Mouse (Mus musculus) cortical plate, adult 2 months (tissue): ENCODE measurements around the gene Fgf15. TPM values are rescaled to one million over a fixed set of nuclear protein-coding genes. Genes with fewer than 3 reads are reported as not detected.

ENCODE experiments used
- H3K27ac ChIP-seq: fragments of 200-500 bp; 2 replicates; pipeline ENCODE4 v1.5.1; 2012; ENCODE audit warnings: low read length, control low read depth, inconsistent platforms; ENCODE audit not compliant: insufficient read depth
- H3K4me1 ChIP-seq: fragments of 200-500 bp; 2 replicates; pipeline ENCODE4 v1.6.1; 2011; ENCODE audit warnings: low read length; ENCODE audit not compliant: control insufficient read depth, insufficient read depth
- H3K4me3 ChIP-seq: fragments of 200-500 bp; 2 replicates; pipeline ENCODE4 v1.5.1; 2011; ENCODE audit warnings: mild to moderate bottlenecking, low read length, control low read depth; ENCODE audit not compliant: insufficient read depth
- CTCF ChIP-seq: fragments of 200-500 bp; IDR thresholded peaks from 2 replicates; pipeline ENCODE4 v1.5.1; 2011; ENCODE audit warnings: mild to moderate bottlenecking, control low read depth, low read length; ENCODE audit not compliant: insufficient read depth; ENCODE audit errors: extremely low read depth
- POLR2A ChIP-seq: fragments of 200-500 bp; IDR thresholded peaks from 2 replicates; pipeline ENCODE4 v1.6.1; 2011; ENCODE audit warnings: mild to moderate bottlenecking, low read length, control low read depth; ENCODE audit not compliant: insufficient read depth; ENCODE audit errors: extremely low read depth
- polyA plus RNA-seq: library from polyadenylated mRNA; depleted of rRNA; stranded (reverse); fragments of >200 nt; gene quantifications from 2 replicates; pipeline ENCODE4 v1.2.3, GENCODE M21; 2012; rRNA removed

Fgf15 gene
- polyA plus RNA-seq, 1 experiment = not detected

DNA sequence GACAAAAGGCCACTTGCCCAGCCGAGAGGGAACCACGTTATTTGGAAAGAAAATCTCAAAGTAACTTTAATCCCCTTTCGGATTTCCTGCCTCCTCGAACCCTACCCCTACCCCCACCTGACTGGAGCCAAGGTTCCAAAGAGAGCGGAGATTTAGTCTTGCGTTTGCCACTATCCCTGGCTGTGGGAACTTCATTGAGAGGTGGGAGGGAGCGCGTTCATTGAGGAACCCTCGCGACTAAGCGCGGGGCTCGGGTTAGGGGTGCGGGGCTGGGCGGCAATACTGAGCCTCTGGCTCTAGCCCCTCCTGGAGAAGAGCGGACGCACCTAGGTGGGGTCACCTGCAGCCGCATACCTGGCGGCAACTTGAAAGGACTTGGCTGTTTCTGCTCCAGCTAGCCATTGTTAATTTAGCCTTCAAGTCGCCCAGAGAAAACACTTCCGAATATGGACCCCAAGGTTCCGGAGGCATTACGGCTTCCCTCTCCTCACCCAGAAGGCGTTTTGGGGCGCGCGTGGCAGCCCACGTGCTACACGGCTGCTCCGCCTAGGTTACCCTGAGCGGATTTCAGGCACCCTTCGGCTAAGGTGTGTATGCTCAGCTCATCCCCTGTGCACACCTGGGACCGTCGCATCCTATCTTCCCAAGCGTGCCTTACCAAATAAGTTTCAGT lies 45.9 kb downstream of the Fgf15 start:
- TF ChIP-seq POLR2A = no peak
- no peak for TF ChIP-seq CTCF
- H3K4me3 ChIP-seq = no peak overlapping the region; the same call in 1 of the 2 replicates
- H3K27ac ChIP-seq = no peak overlapping the region
- H3K4me1 ChIP-seq = no peaks in the 10 kb centered on the region; the same call in 1 of the 2 replicates

GRCm38 (mm10) chr7:144942744-144943135 lies 46.4 kb downstream of the Fgf15 start:
- Histone ChIP-seq H3K4me3 (0 out of 2 replicates have a peak overlapping the region, but pooled peaks have one; percentile 3), H3K27ac (no peak overlapping the region), H3K4me1 (no peaks in the 10 kb centered on the region; the same call in 1 of the 2 replicates)
- TF ChIP-seq CTCF = no peak

GRCm38 (mm10) chr7:144943254-144943653 lies 46.9 kb downstream of the Fgf15 start:
- H3K4me1 ChIP-seq = no peaks in the 10 kb centered on the region; the same call in 1 of the 2 replicates
- peak overlapping the region; percentile 3 for H3K4me3 ChIP-seq
- no peak overlapping the region for H3K27ac ChIP-seq
- TF ChIP-seq POLR2A (no peak), CTCF (no peak)

Other genes with a start within 250 kb of the Fgf15 start
- 3.0 and 3.2 TPM in 2 replicates for gene Ano1, start 144.6 kb upstream of the Fgf15 start, polyA plus RNA-seq
- gene Fgf3, start 58.4 kb upstream of the Fgf15 start, polyA plus RNA-seq = 0.34 and 0.65 TPM in 2 replicates
- gene Fgf4, start 49.2 kb upstream of the Fgf15 start, polyA plus RNA-seq = not detected in 2 replicates
- gene LTO1, start 18.6 kb downstream of the Fgf15 start, polyA plus RNA-seq = 34.9 and 37.6 TPM in 2 replicates
- gene Ccnd1, start 43.4 kb downstream of the Fgf15 start, polyA plus RNA-seq = 27.7 and 28.2 TPM in 2 replicates